Mouse (Mus musculus) kidney, postnatal 0 days (tissue): ENCODE measurements around the gene Accs. TPM values are rescaled to one million over a fixed set of nuclear protein-coding genes. Genes with fewer than 3 reads are reported as not detected.

ENCODE experiments used
- ATAC-seq: fragments of 200-750 bp; cut with Nextera tagmentation; replicated peaks from 2 replicates; pipeline ENCODE4 v1.8.0; 2017; ENCODE audit warnings: low read depth, moderate number of reproducible peaks, moderate TSS enrichment, moderate library complexity; ENCODE audit not compliant: low FRiP score
- DNase-seq: peaks from one replicate; pipeline ENCODE4 v3.0.0-alpha.2; 2016; ENCODE audit warnings: low spot score
- H3K27ac ChIP-seq: fragments of 300-500 bp; sonication (generic); 2 replicates; pipeline ENCODE4 v1.5.1; 2014; ENCODE audit warnings: mild to moderate bottlenecking
- H3K27me3 ChIP-seq: fragments of 300-500 bp; sonication (generic); 2 replicates; pipeline ENCODE4 v1.6.1; 2014; ENCODE audit warnings: low read length, mixed read lengths; ENCODE audit not compliant: insufficient read depth
- H3K36me3 ChIP-seq: fragments of 300-500 bp; sonication (generic); 2 replicates; pipeline ENCODE4 v1.6.1; 2014; ENCODE audit warnings: low read length, mixed read lengths; ENCODE audit not compliant: insufficient read depth
- H3K4me1 ChIP-seq: fragments of 300-500 bp; sonication (generic); replicated peaks from 2 replicates; pipeline ENCODE4 v1.6.1; 2014; ENCODE audit warnings: antibody characterized with exemption, low read length, mixed read lengths; ENCODE audit not compliant: insufficient read depth
- H3K4me2 ChIP-seq: fragments of 300-500 bp; sonication (generic); 2 replicates; pipeline ENCODE4 v1.6.1; 2014; ENCODE audit warnings: mild to moderate bottlenecking, low read length, moderate library complexity, mixed read lengths
- H3K4me3 ChIP-seq: fragments of 300-500 bp; sonication (generic); replicated peaks from 2 replicates; pipeline ENCODE4 v1.5.1; 2014; ENCODE audit warnings: low read depth, low read length
- H3K9ac ChIP-seq: fragments of 300-500 bp; sonication (generic); 2 replicates; pipeline ENCODE4 v1.6.1; 2014; ENCODE audit warnings: low read depth, low read length
- H3K9me3 ChIP-seq: fragments of 300-500 bp; sonication (generic); replicated peaks from 2 replicates; pipeline ENCODE4 v1.6.1; 2016; ENCODE audit warnings: low read length, inconsistent platforms, mixed read lengths
- CTCF ChIP-seq: IDR thresholded peaks from 2 replicates; pipeline ENCODE4 v1.5.1; 2016; ENCODE audit warnings: antibody characterized with exemption, low read depth, mild to moderate bottlenecking, moderate library complexity
- WGBS: fragments of 180-500 bp; shearing (Covaris S2); extraction: QIAGEN DNeasy Blood & Tissue Kit; methylation state at CpG from one replicate; pipeline ENCODE4 v1.1.7; 2014; 5-methylcytosine and 5-hydroxymethylcytosine counted together
- polyA plus RNA-seq: library from polyadenylated mRNA; unstranded; fragments of >200 nt; fragmentation: Nextera tagmentation; extraction: Ambion mirVana; gene quantifications from 2 replicates; pipeline ENCODE4 v1.2.1, GENCODE M21; 2015

Gene Accs
- polyA plus RNA-seq, 1 experiment from 2014 or later: 7.6 TPM

DNA sequence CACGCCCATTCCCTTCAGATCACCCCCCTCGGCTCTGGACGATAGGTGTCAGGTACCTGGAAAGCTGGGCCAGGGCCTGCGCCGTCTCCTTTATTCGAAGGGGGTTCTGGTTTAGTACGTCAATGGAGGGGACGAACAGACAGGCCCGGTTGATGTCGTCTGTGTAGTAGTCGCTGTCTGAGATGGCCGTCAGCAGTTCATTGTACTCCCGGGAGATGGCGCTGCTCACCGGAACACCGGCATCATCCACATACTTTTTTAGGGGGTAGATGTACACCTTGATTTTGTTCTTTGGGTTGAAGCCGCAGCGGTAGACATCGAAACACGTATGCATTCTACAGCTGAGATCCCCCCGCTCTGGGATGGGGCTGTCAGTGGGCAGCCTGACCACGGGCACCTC, 36.4 kb downstream of the Accs start:
- ATAC-seq: no peak
- peaks cover 25% of the 10 kb centered on the region for H3K36me3 ChIP-seq

GRCm38 (mm10) chr2:93811812-93812211, 37.9 kb downstream of the Accs start:
- Histone ChIP-seq H3K4me2 (no peak overlapping the region), H3K27me3 (no peaks in the 10 kb centered on the region), H3K27ac (no peak overlapping the region), H3K36me3 (peaks cover 34% of the 10 kb centered on the region), H3K9me3 (no peaks in the 10 kb centered on the region), H3K9ac (no peak overlapping the region), H3K4me1 (no peaks in the 10 kb centered on the region), H3K4me3 (no peak overlapping the region)
- ATAC-seq: no peak
- peak; percentile 63 for DNase-seq
- TF ChIP-seq CTCF: peak; percentile 89
- 46% methylated on average over 4 of the region's 4 CpGs for WGBS

More for the DNA sequence above, 36.4 kb downstream of the Accs start:
- Histone ChIP-seq H3K4me1 (no peaks in the 10 kb centered on the region), H3K27ac (no peak overlapping the region), H3K4me3 (no peak overlapping the region), H3K9ac (no peak overlapping the region), H3K4me2 (no peak overlapping the region), H3K9me3 (no peaks in the 10 kb centered on the region), H3K27me3 (no peaks in the 10 kb centered on the region)
- WGBS: 94% methylated on average over 22 of the region's 22 CpGs
- TF ChIP-seq CTCF: no peak
- DNase-seq: no peak

DNA sequence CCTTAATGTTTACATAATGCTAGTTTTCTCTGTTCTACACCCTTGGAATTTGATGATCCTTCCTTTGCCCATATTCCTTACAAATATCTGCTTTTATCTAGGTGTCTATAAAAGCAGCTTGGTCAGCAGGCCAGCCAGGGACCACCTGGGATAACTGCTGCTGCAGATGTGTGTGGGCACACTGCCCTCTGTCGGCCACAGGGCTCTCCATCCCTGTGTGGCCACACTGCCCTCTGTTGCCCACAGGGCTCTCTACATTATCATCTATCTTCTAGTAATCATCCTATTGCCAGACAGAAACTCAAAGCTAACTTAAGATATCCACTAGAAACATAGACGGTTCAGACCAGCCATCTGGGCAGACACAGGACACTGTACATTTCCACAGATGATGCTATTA, 39.8 kb downstream of the Accs start:
- DNase-seq (peak; percentile 70), ATAC-seq (0 out of 2 replicates have a peak, but pooled peaks have one; percentile 46)
- no peaks in the 10 kb centered on the region for H3K9me3 ChIP-seq
- H3K9ac ChIP-seq: no peak overlapping the region
- 11% methylated on average over 2 of the region's 2 CpGs for WGBS
- H3K27me3 ChIP-seq: no peaks in the 10 kb centered on the region
- no peaks in the 10 kb centered on the region for H3K4me1 ChIP-seq
- H3K27ac ChIP-seq: no peak overlapping the region
- peak; percentile 91 for TF ChIP-seq CTCF
- no peak overlapping the region for H3K4me3 ChIP-seq
- H3K36me3 ChIP-seq: peaks cover 40% of the 10 kb centered on the region
- H3K4me2 ChIP-seq: no peak overlapping the region

DNA sequence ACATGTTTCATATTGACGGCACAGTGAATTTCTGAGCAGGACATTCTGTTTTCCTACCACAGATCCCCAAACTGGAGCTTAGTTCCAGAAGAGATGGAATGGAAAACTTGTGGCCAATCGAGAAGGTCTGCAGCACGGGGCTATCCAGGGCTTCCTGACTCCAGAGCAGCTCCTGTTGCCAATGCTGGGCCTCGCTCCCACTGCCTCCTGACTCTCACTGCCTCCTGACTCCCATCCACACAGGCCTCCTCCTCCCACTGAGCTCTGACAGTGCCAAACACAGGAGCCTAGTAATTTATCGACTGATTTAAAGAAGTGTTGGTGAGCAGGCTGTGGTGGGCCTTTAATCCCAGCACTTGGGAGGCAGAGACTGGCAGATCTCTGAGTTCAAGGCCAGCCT, 41.7 kb downstream of the Accs start:
- WGBS: 81% methylated on average over 5 of the region's 5 CpGs
- no peak for DNase-seq
- TF ChIP-seq CTCF: no peak
- Histone ChIP-seq H3K4me2 (no peak overlapping the region), H3K27me3 (no peaks in the 10 kb centered on the region), H3K27ac (no peak overlapping the region), H3K4me3 (no peak overlapping the region), H3K4me1 (no peaks in the 10 kb centered on the region), H3K9ac (no peak overlapping the region), H3K9me3 (no peaks in the 10 kb centered on the region), H3K36me3 (peaks cover 40% of the 10 kb centered on the region)
- ATAC-seq: no peak

DNA sequence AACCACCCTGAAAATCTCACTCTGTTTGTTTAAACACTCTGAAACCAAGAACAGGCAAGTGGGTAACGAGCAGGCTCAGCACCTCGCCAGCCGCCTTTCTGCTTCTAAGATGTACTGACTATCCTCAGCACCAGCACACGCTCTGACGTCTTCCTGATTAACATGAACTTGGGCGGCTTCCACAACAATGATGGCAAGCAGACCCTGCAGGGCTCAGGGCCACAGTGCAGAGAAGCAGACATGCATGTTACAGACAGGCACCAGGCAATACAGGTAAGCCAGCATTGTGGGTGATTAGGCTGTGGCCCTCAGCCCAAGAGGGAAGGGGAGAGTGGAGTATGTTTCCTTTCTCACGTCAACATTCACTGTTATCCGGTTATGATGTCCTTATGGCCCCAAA, 42.3 kb downstream of the Accs start:
- peaks cover 42% of the 10 kb centered on the region for H3K36me3 ChIP-seq
- 80% methylated on average over 8 of the region's 8 CpGs for WGBS

GRCm38 (mm10) chr2:93806487-93807201, 43.1 kb downstream of the Accs start:
- no peak overlapping the region for H3K9ac ChIP-seq
- 89% methylated on average over 6 of the region's 6 CpGs for WGBS
- no peak for ATAC-seq
- no peak for DNase-seq
- no peak overlapping the region for H3K4me2 ChIP-seq
- H3K27ac ChIP-seq: no peak overlapping the region
- H3K4me1 ChIP-seq: no peaks in the 10 kb centered on the region
- peak; percentile 29; the same call in 1 of the 2 replicates for TF ChIP-seq CTCF
- H3K4me3 ChIP-seq: no peak overlapping the region
- H3K9me3 ChIP-seq: no peaks in the 10 kb centered on the region
- H3K27me3 ChIP-seq: no peaks in the 10 kb centered on the region
- H3K36me3 ChIP-seq: peaks cover 47% of the 10 kb centered on the region

More for the DNA sequence above, 42.3 kb downstream of the Accs start:
- H3K9me3 ChIP-seq: no peaks in the 10 kb centered on the region
- TF ChIP-seq CTCF: no peak
- DNase-seq: no peak
- no peak overlapping the region for H3K4me2 ChIP-seq
- no peak overlapping the region for H3K27ac ChIP-seq
- H3K4me1 ChIP-seq: no peaks in the 10 kb centered on the region
- H3K4me3 ChIP-seq: no peak overlapping the region
- H3K9ac ChIP-seq: no peak overlapping the region
- no peaks in the 10 kb centered on the region for H3K27me3 ChIP-seq
- ATAC-seq: no peak
